Mouse (Mus musculus) erythroblast, embryonic 14.5 days (primary cell): ENCODE results near the gene Sdccag8.

Experiments
- GATA1 ChIP-seq: IDR thresholded peaks from 2 replicates; pipeline ENCODE4 v1.6.1; 2012; ENCODE audit warnings: low read length, inconsistent platforms, mixed read lengths
- TAL1 ChIP-seq: IDR thresholded peaks from 3 replicates; pipeline ENCODE4 v1.6.1; 2012; ENCODE audit warnings: low read length, inconsistent platforms, mixed read lengths

DNA sequence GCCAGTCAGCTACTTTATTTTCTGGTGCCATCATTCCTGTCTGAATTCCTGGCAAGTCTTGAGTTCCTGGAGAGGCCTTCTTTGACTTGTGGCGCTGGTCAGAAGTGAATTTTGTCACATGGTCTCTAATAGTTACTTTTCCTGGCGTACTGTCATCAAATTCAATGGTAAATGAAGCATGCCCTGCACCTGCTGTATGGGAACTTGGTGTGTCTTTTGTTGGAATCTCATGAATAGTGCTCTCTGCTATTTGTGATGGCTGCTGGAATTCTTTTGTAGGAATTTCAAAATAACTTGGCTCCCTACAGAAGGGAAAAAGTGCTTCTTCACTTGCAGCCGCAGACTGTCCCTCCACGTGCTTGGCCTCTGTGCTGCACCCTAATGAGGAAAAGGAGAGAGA is 39.9 kb upstream of the Sdccag8 start:
- TF ChIP-seq GATA1 (no peak), TAL1 (no peak)
